In genomic region chr10:58359123-58359522, GRCm38 (mm10) we compare ENCODE assay signal across 9 mouse cellular contexts. TPM values are rescaled to one million over a fixed set of nuclear protein-coding genes. Genes with fewer than 3 reads are reported as not detected.
DNase-seq lines count a peak whose midpoint lies in the region; ATAC-seq and TF ChIP-seq lines count a peak whose summit lies in the region.
"Had no signal": no experiment of that assay in that cellular context is flagged by ENCODE, and none has a peak within 500 bp of the region (broad histone marks: within the 10 kb centered on the region; RNA-seq: fewer than 3 reads in every experiment).

No protein-coding gene starts in this region.

- H3K9ac ChIP-seq in forebrain, embryonic 15.5 days (replicated peaks): no peak overlapping the region
- H3K9ac ChIP-seq: liver, embryonic 15.5 days had no signal

- H3K36me3 ChIP-seq in forebrain, embryonic 15.5 days: no peaks in the 10 kb centered on the region

- no peaks in the 10 kb centered on the region for H3K4me1 ChIP-seq in forebrain, embryonic 15.5 days

- H3K9me3 ChIP-seq in forebrain, embryonic 15.5 days: no peaks in the 10 kb centered on the region
- H3K9me3 ChIP-seq: liver, embryonic 15.5 days had no signal

- peak; percentile 56 for DNase-seq in adrenal gland, postnatal 10 days
- no peak for DNase-seq in adrenal gland, postnatal 25 days
- peak in 1 of 2 experiments; percentile 52 for DNase-seq in layer of hippocampus, adult 2 months (ENCODE audit: low spot score in 2 of 2)
- DNase-seq in layer of hippocampus, adult 9-11 months: no peak
- peak; percentile 72 for DNase-seq in MN1 (ENCODE audit: low spot score)
- peak; percentile 24 for DNase-seq in hindlimb bud, embryonic 11.5 days (ENCODE audit: extremely low spot score, low read depth, low spot score)
- DNase-seq in skeletal muscle tissue, adult 2 months (ENCODE audit: low read depth, low spot score): peak; percentile 31

- H3K4me2 ChIP-seq in forebrain, embryonic 15.5 days (replicated peaks): no peak overlapping the region
- H3K4me2 ChIP-seq: liver, embryonic 15.5 days had no signal

- WGBS in forebrain, embryonic 15.5 days: 76% methylated on average over 2 of the region's 2 CpGs

- peak; percentile 91 for TF ChIP-seq CTCF in layer of hippocampus, adult 2 months (conservative IDR thresholded peaks at IDR 0.05)

- H3K4me3 ChIP-seq in layer of hippocampus, adult 2 months: no peak overlapping the region
- no peak overlapping the region for H3K4me3 ChIP-seq in forebrain, embryonic 15.5 days
- H3K4me3 ChIP-seq: liver, embryonic 15.5 days had no signal

- H3K27ac ChIP-seq in layer of hippocampus, adult 2 months: no peak overlapping the region
- H3K27ac ChIP-seq in forebrain, embryonic 15.5 days (replicated peaks): no peak overlapping the region
- H3K27ac ChIP-seq: liver, embryonic 15.5 days had no signal

- H3K27me3 ChIP-seq in forebrain, embryonic 15.5 days: no peaks in the 10 kb centered on the region
- H3K27me3 ChIP-seq: liver, embryonic 15.5 days had no signal

- no peak for ATAC-seq in forebrain, embryonic 15.5 days (replicated peaks)

RNA-seq across cellular contexts. Expression of gene Lims1, which starts 35.9 kb away (rescaled TPM):
- 10 to 100 TPM; 58.1 to 69.6 TPM for total RNA-seq in adrenal gland, postnatal 10 days (2021)
- 46.8 and 69.7 TPM in 2 replicates for total RNA-seq in adrenal gland, postnatal 25 days (2021)
- 10 to 100 TPM; 20.7 to 22.6 TPM for total RNA-seq in layer of hippocampus, adult 2 months (2021)
- polyA plus RNA-seq in forebrain, embryonic 15.5 days (2015; fragmentation: Nextera tagmentation; extraction: Ambion mirVana): 65.3 and 70.1 TPM in 2 replicates

Comparison
In these comparisons a context has a peak if more than half of its experiments do, and no peak if none do; other contexts are left out.
1. DNase-seq: peak in adrenal gland, postnatal 10 days (single experiment), MN1 (single experiment), hindlimb bud, embryonic 11.5 days (single experiment) and skeletal muscle tissue, adult 2 months (single experiment); none in adrenal gland, postnatal 25 days (single experiment) and layer of hippocampus, adult 9-11 months (single experiment).